Mouse (Mus musculus) urinary bladder, adult 18-20 months (tissue): ENCODE measurements around the gene Ssna1.

Experiments
- DNase-seq, 2 experiments: peaks; one replicate each; pipeline ENCODE4 v3.0.0; 2022; ENCODE audit warnings: low spot score in 2 of 2, mixed read lengths in 2 of 2

Gene Ssna1

GRCm38 (mm10) chr2:25231038-25231437 is 41.2 kb downstream of the Ssna1 start:
- DNase-seq, result no peak

- no peak for DNase-seq
These were observed 41.7 kb downstream of the Ssna1 start for GRCm38 (mm10) chr2:25230581-25230980.

GRCm38 (mm10) chr2:25229582-25229981 is 42.7 kb downstream of the Ssna1 start:
- DNase-seq, result no peak

- no peak for DNase-seq
These were observed 43.2 kb downstream of the Ssna1 start for GRCm38 (mm10) chr2:25228995-25229530.

GRCm38 (mm10) chr2:25228431-25228889 is 43.8 kb downstream of the Ssna1 start:
- DNase-seq, result peak; percentile 73 to 86

GRCm38 (mm10) chr2:25227406-25227805 is 44.8 kb downstream of the Ssna1 start:
- DNase-seq, result no peak

GRCm38 (mm10) chr2:25226864-25227263 is 45.4 kb downstream of the Ssna1 start:
- no peak for DNase-seq

GRCm38 (mm10) chr2:25225811-25226379 is 46.3 kb downstream of the Ssna1 start:
- no peak for DNase-seq

GRCm38 (mm10) chr2:25224766-25225752 is 47.2 kb downstream of the Ssna1 start:
- peak in 1 of 2 experiments; percentile 98 for DNase-seq

- peak in 1 of 2 experiments; percentile 90 for DNase-seq
These were observed 47.8 kb downstream of the Ssna1 start, which contains the start of gene Tubb4b for GRCm38 (mm10) chr2:25224492-25224765. Gene Tubb4b (minus strand): TSS chr2:25224702.

- peak; percentile 75 to 88 for DNase-seq
These were observed 48.4 kb downstream of the Ssna1 start for GRCm38 (mm10) chr2:25223681-25224491.

GRCm38 (mm10) chr2:25221331-25221772 is 50.9 kb downstream of the Ssna1 start:
- DNase-seq, result no peak
